Mouse (Mus musculus): ENCODE measurements around the gene Dio1. TPM values are rescaled to one million over a fixed set of nuclear protein-coding genes. Genes with fewer than 3 reads are reported as not detected.

The Dio1 gene
- total RNA-seq, 2 experiments from 2014 or later, result not detected

- DNase-seq, result no peak
Measured at GRCm38 (mm10) chr4:107245368-107245767, 61.6 kb downstream of the Dio1 start.

GRCm38 (mm10) chr4:107243365-107244333 is 63.3 kb downstream of the Dio1 start:
- no peak for DNase-seq

Other genes starting within 250 kb of the Dio1 start
- gene Mrpl37, start 240.3 kb downstream of the Dio1 start, total RNA-seq (2021), result 10 to 100 TPM; 60.4 to 62.9 TPM
- 10 to 100 TPM in 1 of 2 experiments, 1 to 10 TPM in 1; 8.2 to 10.2 TPM for gene Cyb5rl, start 240.2 kb downstream of the Dio1 start, total RNA-seq (2021)
- not detected for gene Cdcp2, start 210.3 kb downstream of the Dio1 start, total RNA-seq (2021)
- 100 to 1,000 TPM; 208 to 228 TPM for gene Tmem59, start 128.8 kb downstream of the Dio1 start, total RNA-seq (2021)
- gene Tceanc2, start 128.1 kb downstream of the Dio1 start, total RNA-seq (2021), result 10 to 100 TPM; 16.5 to 20.7 TPM
- gene Ldlrad1, start 98.0 kb downstream of the Dio1 start, total RNA-seq (2021), result not detected
- gene Lrrc42, start 53.6 kb downstream of the Dio1 start, total RNA-seq (2021), result 10 to 100 TPM; 39.6 to 41.3 TPM
- 10 to 100 TPM; 27.8 to 29.4 TPM for gene Hspb11, start 53.6 kb downstream of the Dio1 start, total RNA-seq (2021)
- 10 to 100 TPM; 51.5 to 52.9 TPM for gene Yipf1, start 7.2 kb upstream of the Dio1 start, total RNA-seq (2021)
- gene Ndc1, start 60.6 kb upstream of the Dio1 start, total RNA-seq (2021), result 10 to 100 TPM; 11.0 to 12.5 TPM
- 1 to 10 TPM; 1.2 to 2.3 TPM for gene Glis1, start 127.4 kb upstream of the Dio1 start, total RNA-seq (2021)

Data from layer of hippocampus, postnatal 36 days (tissue).